Mouse (Mus musculus) midbrain, embryonic 16.5 days (tissue): ENCODE measurements around the gene Gria3. TPM values are rescaled to one million over a fixed set of nuclear protein-coding genes. Genes with fewer than 3 reads are reported as not detected.

Source experiments
- ATAC-seq: fragments of 200-750 bp; cut with Nextera tagmentation; 2 replicates; pipeline ENCODE4 v1.8.0; 2017; ENCODE audit warnings: moderate TSS enrichment
- H3K27ac ChIP-seq: fragments of 300-500 bp; sonication (generic); 2 replicates; pipeline ENCODE4 v1.5.1; 2014; ENCODE audit warnings: mild to moderate bottlenecking, low read length, mixed read lengths
- H3K27me3 ChIP-seq: fragments of 300-500 bp; sonication (generic); 2 replicates; pipeline ENCODE4 v1.6.1; 2014; ENCODE audit warnings: low read depth, low read length, mixed read lengths; ENCODE audit not compliant: control insufficient read depth, insufficient read depth
- H3K36me3 ChIP-seq: fragments of 300-500 bp; sonication (generic); 2 replicates; pipeline ENCODE4 v1.6.1; 2014; ENCODE audit warnings: mild to moderate bottlenecking, low read length, moderate library complexity, mixed read lengths; ENCODE audit not compliant: control insufficient read depth, insufficient read depth
- H3K4me1 ChIP-seq: fragments of 300-500 bp; sonication (generic); 2 replicates; pipeline ENCODE4 v1.6.1; 2014; ENCODE audit warnings: mild to moderate bottlenecking, low read length, mixed read lengths; ENCODE audit not compliant: control insufficient read depth, insufficient read depth
- H3K4me2 ChIP-seq: fragments of 300-500 bp; sonication (generic); 2 replicates; pipeline ENCODE4 v1.6.1; 2014; ENCODE audit warnings: mild to moderate bottlenecking, low read length, mixed read lengths
- H3K4me3 ChIP-seq: fragments of 300-500 bp; sonication (generic); 2 replicates; pipeline ENCODE4 v1.5.1; 2014; ENCODE audit warnings: low read depth, mild to moderate bottlenecking, low read length, moderate library complexity, mixed read lengths
- H3K9ac ChIP-seq: fragments of 300-500 bp; sonication (generic); 2 replicates; pipeline ENCODE4 v1.6.1; 2014; ENCODE audit warnings: low read depth, low read length, mixed read lengths
- H3K9me3 ChIP-seq: fragments of 300-500 bp; sonication (generic); replicated peaks from 2 replicates; pipeline ENCODE4 v1.6.1; 2014; ENCODE audit warnings: mild to moderate bottlenecking, low read length, mixed read lengths; ENCODE audit not compliant: control insufficient read depth, poor library complexity, severe bottlenecking
- WGBS: fragments of 180-500 bp; shearing (Covaris S2); extraction: QIAGEN DNeasy Blood & Tissue Kit; methylation state at CpG from one replicate; pipeline ENCODE4 v1.1.7; 2014; 5-methylcytosine and 5-hydroxymethylcytosine counted together
- polyA plus RNA-seq: library from polyadenylated mRNA; unstranded; fragments of >200 nt; fragmentation: Nextera tagmentation; extraction: Ambion mirVana; gene quantifications from 2 replicates; pipeline ENCODE4 v1.2.1, GENCODE M21; 2015

The Gria3 gene
- polyA plus RNA-seq, result 20.0 and 20.7 TPM in 2 replicates

GRCm38 (mm10) chrX:41400058-41400904, at the start of gene Gria3:
Gria3 (plus strand) TSS chrX:41400854.
- 0 out of 2 replicates have a peak, but pooled peaks cover 2% of the 10 kb centered on the region for H3K4me1 ChIP-seq
- WGBS, result 16% methylated on average over 21 of the region's 21 CpGs
- H3K27me3 ChIP-seq, result no peaks in the 10 kb centered on the region
- H3K4me3 ChIP-seq, result peak within 1 kb of the TSS; percentile 51
- no peaks in the 10 kb centered on the region for H3K9me3 ChIP-seq
- H3K27ac ChIP-seq, result peak within 1 kb of the TSS; percentile 67
- peak within 1 kb of the TSS; percentile 58 for H3K4me2 ChIP-seq
- peak within 1 kb of the TSS; percentile 60 for H3K9ac ChIP-seq
- peak; percentile 85 for ATAC-seq
- H3K36me3 ChIP-seq, result no peaks in the 10 kb centered on the region

GRCm38 (mm10) chrX:41387086-41387485, 13.6 kb upstream of the Gria3 start:
- no peak for ATAC-seq
- H3K9ac ChIP-seq, result peak overlapping the region; percentile 14; the same call in 1 of the 2 replicates
- H3K36me3 ChIP-seq, result no peaks in the 10 kb centered on the region
- no peak overlapping the region for H3K4me3 ChIP-seq
- H3K27ac ChIP-seq, result peak overlapping the region; percentile 56
- WGBS, result 44% methylated on average over 7 of the region's 7 CpGs
- no peaks in the 10 kb centered on the region for H3K9me3 ChIP-seq
- no peaks in the 10 kb centered on the region for H3K27me3 ChIP-seq
- no peak overlapping the region for H3K4me2 ChIP-seq
- H3K4me1 ChIP-seq, result no peaks in the 10 kb centered on the region

GRCm38 (mm10) chrX:41389079-41389478, 11.6 kb upstream of the Gria3 start:
- 90% methylated on average over 1 of the region's 1 CpGs for WGBS
- no peaks in the 10 kb centered on the region for H3K4me1 ChIP-seq
- H3K9me3 ChIP-seq, result no peaks in the 10 kb centered on the region
- no peak for ATAC-seq
- no peak overlapping the region for H3K9ac ChIP-seq
- H3K4me3 ChIP-seq, result no peak overlapping the region
- H3K4me2 ChIP-seq, result no peak overlapping the region
- H3K36me3 ChIP-seq, result no peaks in the 10 kb centered on the region
- no peak overlapping the region for H3K27ac ChIP-seq
- no peaks in the 10 kb centered on the region for H3K27me3 ChIP-seq

- no peaks in the 10 kb centered on the region for H3K36me3 ChIP-seq
- H3K4me3 ChIP-seq, result no peak overlapping the region
- H3K9me3 ChIP-seq, result no peaks in the 10 kb centered on the region
- no peak overlapping the region for H3K27ac ChIP-seq
- H3K4me1 ChIP-seq, result no peaks in the 10 kb centered on the region
- H3K27me3 ChIP-seq, result no peaks in the 10 kb centered on the region
- ATAC-seq, result no peak
- no peak overlapping the region for H3K4me2 ChIP-seq
- no peak overlapping the region for H3K9ac ChIP-seq
Measured at GRCm38 (mm10) chrX:41398482-41398881, 2.2 kb upstream of the Gria3 start.

GRCm38 (mm10) chrX:41401186-41401585, 532 bp downstream of the Gria3 start:
- H3K4me2 ChIP-seq, result peak overlapping the region; percentile 58
- 8% methylated on average over 14 of the region's 17 CpGs for WGBS
- no peaks in the 10 kb centered on the region for H3K27me3 ChIP-seq
- no peaks in the 10 kb centered on the region for H3K9me3 ChIP-seq
- peak overlapping the region; percentile 59 for H3K9ac ChIP-seq
- peak overlapping the region; percentile 67 for H3K27ac ChIP-seq
- H3K36me3 ChIP-seq, result no peaks in the 10 kb centered on the region
- H3K4me3 ChIP-seq, result peak overlapping the region; percentile 51
- peak; percentile 30; the same call in 1 of the 2 replicates for ATAC-seq
- 0 out of 2 replicates have a peak, but pooled peaks cover 2% of the 10 kb centered on the region for H3K4me1 ChIP-seq

- no peaks in the 10 kb centered on the region for H3K36me3 ChIP-seq
- WGBS, result 21% methylated on average over 20 of the region's 20 CpGs
- H3K4me3 ChIP-seq, result peak overlapping the region; percentile 51
- no peaks in the 10 kb centered on the region for H3K27me3 ChIP-seq
- H3K9me3 ChIP-seq, result no peaks in the 10 kb centered on the region
- H3K9ac ChIP-seq, result peak overlapping the region; percentile 59
- H3K4me2 ChIP-seq, result peak overlapping the region; percentile 58
- peak overlapping the region; percentile 67 for H3K27ac ChIP-seq
- H3K4me1 ChIP-seq, result 0 out of 2 replicates have a peak, but pooled peaks cover 2% of the 10 kb centered on the region
- peak; percentile 62 for ATAC-seq
Measured at GRCm38 (mm10) chrX:41401590-41402240, 1.1 kb downstream of the Gria3 start.

GRCm38 (mm10) chrX:41402656-41403055, 2.0 kb downstream of the Gria3 start:
- no peak overlapping the region for H3K9ac ChIP-seq
- H3K27me3 ChIP-seq, result no peaks in the 10 kb centered on the region
- peak overlapping the region; percentile 51 for H3K4me3 ChIP-seq
- no peaks in the 10 kb centered on the region for H3K9me3 ChIP-seq
- H3K27ac ChIP-seq, result no peak overlapping the region
- H3K4me1 ChIP-seq, result 0 out of 2 replicates have a peak, but pooled peaks cover 2% of the 10 kb centered on the region
- no peaks in the 10 kb centered on the region for H3K36me3 ChIP-seq
- H3K4me2 ChIP-seq, result peak overlapping the region; percentile 58
- ATAC-seq, result no peak
- 15% methylated on average over 6 of the region's 6 CpGs for WGBS

- H3K36me3 ChIP-seq, result no peaks in the 10 kb centered on the region
- no peaks in the 10 kb centered on the region for H3K27me3 ChIP-seq
- WGBS, result 39% methylated on average over 9 of the region's 9 CpGs
- 0 out of 2 replicates have a peak, but pooled peaks cover 2% of the 10 kb centered on the region for H3K4me1 ChIP-seq
- H3K4me2 ChIP-seq, result peak overlapping the region; percentile 42
- H3K9ac ChIP-seq, result peak overlapping the region; percentile 20; the same call in 1 of the 2 replicates
- H3K4me3 ChIP-seq, result peak overlapping the region; percentile 13; the same call in 1 of the 2 replicates
- H3K27ac ChIP-seq, result no peak overlapping the region; the same call in 1 of the 2 replicates
- H3K9me3 ChIP-seq, result no peaks in the 10 kb centered on the region
- peak; percentile 63; the same call in 1 of the 2 replicates for ATAC-seq
Measured at GRCm38 (mm10) chrX:41406288-41406687, 5.6 kb downstream of the Gria3 start.
